32 mouse cellular contexts compared by ENCODE assay signal in genomic region chr4:41202135-41202534, GRCm38 (mm10).
"Had no signal": no experiment of that assay in that cellular context is flagged by ENCODE, and none has a peak within 500 bp of the region (broad histone marks: within the 10 kb centered on the region; RNA-seq: fewer than 3 reads in every experiment).

No protein-coding gene starts in this region.

- ATAC-seq: liver, embryonic 12.5 days; liver, postnatal 0 days; lung, postnatal 0 days; midbrain, embryonic 13.5 days; midbrain, embryonic 15.5 days; midbrain, embryonic 16.5 days had no signal

- DNase-seq: left cerebral cortex, postnatal 4 days; liver; liver, embryonic 13.5 days; liver, postnatal 0 days; lung, adult 18-20 months; lung, adult 2 months; lung, embryonic 14.5 days; lung, postnatal 10 days; lung, postnatal 14 days; lung, postnatal 36 days; lung, postnatal 4 days; midbrain, embryonic 14.5 days had no signal

- H3K9ac ChIP-seq: limb, embryonic 12.5 days; limb, embryonic 13.5 days; limb, embryonic 15.5 days; liver, embryonic 12.5 days; liver, embryonic 13.5 days; liver, embryonic 14.5 days; liver, embryonic 15.5 days; liver, postnatal 0 days; lung, embryonic 14.5 days; lung, embryonic 15.5 days; midbrain, embryonic 12.5 days; midbrain, embryonic 13.5 days; midbrain, embryonic 15.5 days; neural tube, embryonic 12.5 days had no signal

- H3K27me3 ChIP-seq: limb, embryonic 12.5 days; limb, embryonic 13.5 days; limb, embryonic 15.5 days; liver, embryonic 12.5 days; liver, embryonic 13.5 days; liver, embryonic 15.5 days; lung, embryonic 15.5 days; megakaryocyte, embryonic 14.5 days; midbrain, embryonic 12.5 days; midbrain, embryonic 13.5 days; midbrain, embryonic 15.5 days; neural tube, embryonic 12.5 days had no signal

- H3K4me2 ChIP-seq: limb, embryonic 12.5 days; limb, embryonic 13.5 days; limb, embryonic 15.5 days; liver, embryonic 11.5 days; liver, embryonic 12.5 days; liver, embryonic 13.5 days; liver, embryonic 15.5 days; lung, embryonic 14.5 days; lung, embryonic 15.5 days; midbrain, embryonic 11.5 days; midbrain, embryonic 12.5 days; midbrain, embryonic 13.5 days; midbrain, embryonic 15.5 days; neural tube, embryonic 12.5 days had no signal

- H3K27ac ChIP-seq: limb, embryonic 10.5 days; limb, embryonic 12.5 days; limb, embryonic 13.5 days; limb, embryonic 15.5 days; liver, embryonic 12.5 days; liver, embryonic 13.5 days; liver, embryonic 14.5 days; liver, embryonic 15.5 days; lung, embryonic 15.5 days; macrophage; midbrain, embryonic 10.5 days; midbrain, embryonic 12.5 days; midbrain, embryonic 13.5 days; midbrain, embryonic 15.5 days; neural tube, embryonic 12.5 days had no signal

- H3K9me3 ChIP-seq: limb, embryonic 10.5 days; limb, embryonic 12.5 days; limb, embryonic 13.5 days; limb, embryonic 15.5 days; liver, embryonic 12.5 days; liver, embryonic 13.5 days; liver, embryonic 15.5 days; lung, embryonic 15.5 days; megakaryocyte, embryonic 14.5 days; midbrain, embryonic 10.5 days; midbrain, embryonic 12.5 days; midbrain, embryonic 13.5 days; midbrain, embryonic 15.5 days; neural tube, embryonic 12.5 days had no signal

- H3K4me3 ChIP-seq: limb, embryonic 10.5 days; limb, embryonic 12.5 days; limb, embryonic 13.5 days; limb, embryonic 15.5 days; liver, embryonic 12.5 days; liver, embryonic 13.5 days; liver, embryonic 15.5 days; lung, embryonic 15.5 days; megakaryocyte, embryonic 14.5 days; midbrain, embryonic 10.5 days; midbrain, embryonic 12.5 days; midbrain, embryonic 13.5 days; midbrain, embryonic 15.5 days; myocyte; neural tube, embryonic 12.5 days had no signal

- H3K4me1 ChIP-seq: limb, embryonic 10.5 days; limb, embryonic 12.5 days; liver, embryonic 12.5 days; liver, embryonic 13.5 days; liver, embryonic 15.5 days; lung, embryonic 15.5 days; midbrain, embryonic 10.5 days; midbrain, embryonic 12.5 days; midbrain, embryonic 13.5 days; midbrain, embryonic 15.5 days; neural tube, embryonic 12.5 days had no signal
